Mouse (Mus musculus): Measurements from ENCODE around the gene Atp6v0a1.

The Atp6v0a1 gene

GRCm38 (mm10) chr11:101030136-101030807 lies 21.0 kb downstream of the Atp6v0a1 start:
- no peak for DNase-seq

DNA sequence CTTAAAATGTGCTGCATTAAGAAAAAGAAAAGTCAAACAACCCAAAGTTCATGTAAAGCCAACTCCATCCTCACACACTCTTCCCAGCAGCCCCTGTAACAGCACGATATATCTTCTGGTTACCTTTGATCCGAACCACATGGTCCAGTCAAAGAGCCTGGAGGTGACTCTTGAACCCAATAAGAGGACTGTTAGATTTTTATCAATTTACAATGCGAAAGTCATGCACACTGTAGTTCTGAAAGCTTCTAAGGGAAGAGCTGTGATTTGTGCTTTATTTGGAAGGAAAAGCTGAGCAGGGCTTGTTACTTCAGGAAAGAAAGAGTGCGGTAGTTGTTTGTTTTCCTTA lies 21.5 kb downstream of the Atp6v0a1 start:
- no peak for DNase-seq

DNA sequence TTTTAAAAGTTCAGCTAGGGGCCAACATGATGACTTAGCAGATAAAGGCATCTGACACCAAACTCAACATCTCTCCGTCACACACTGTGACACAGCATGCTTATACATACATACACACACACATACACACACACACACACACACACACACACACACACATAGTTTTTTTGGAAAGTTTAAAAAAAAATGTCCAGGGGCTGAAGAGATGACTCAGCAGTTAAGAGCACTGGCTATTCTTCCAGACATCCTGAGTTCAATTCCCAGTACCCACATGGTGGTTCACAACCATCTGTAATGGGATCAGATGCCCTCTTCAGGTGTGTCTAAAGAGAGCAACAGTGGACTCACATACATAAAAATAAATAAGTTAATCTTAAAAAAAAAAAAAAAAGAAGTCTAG lies 22.2 kb downstream of the Atp6v0a1 start:
- DNase-seq, result no peak

GRCm38 (mm10) chr11:101033856-101034500 lies 24.7 kb downstream of the Atp6v0a1 start:
- DNase-seq, result no peak

DNA sequence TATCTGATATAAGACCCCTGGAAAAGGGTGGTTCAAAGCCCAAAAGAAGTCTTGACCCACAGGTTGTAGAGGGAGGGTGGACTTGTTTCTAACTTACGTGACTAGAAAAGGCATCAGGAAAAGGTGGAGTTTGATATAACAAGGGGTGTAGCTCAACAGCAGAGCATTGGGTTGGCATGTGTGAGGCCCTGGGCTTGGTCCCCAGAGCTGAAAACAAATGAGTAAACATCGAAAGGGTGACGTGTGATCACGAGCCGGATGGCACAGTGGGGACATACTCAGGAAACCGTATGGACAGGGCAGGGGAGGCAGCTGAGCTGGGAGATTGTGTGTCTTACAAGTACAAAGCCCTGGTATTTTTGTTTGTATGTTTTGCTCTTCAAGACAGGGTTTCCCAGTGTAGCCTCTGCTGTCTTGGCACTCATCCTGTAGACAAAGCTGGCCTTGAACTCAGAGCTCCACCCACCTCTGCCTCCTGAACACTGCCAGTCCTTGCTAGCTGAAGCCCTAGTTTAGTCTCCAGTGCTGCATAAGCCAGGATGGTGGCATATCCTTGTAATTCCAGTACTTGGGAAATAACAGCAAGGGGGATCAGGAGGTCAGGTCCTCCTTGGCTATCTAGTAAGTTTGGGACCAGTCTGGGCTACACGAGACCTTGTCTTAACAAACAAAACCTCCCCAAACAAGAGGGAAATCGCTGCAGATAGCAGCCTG lies 25.5 kb downstream of the Atp6v0a1 start:
- DNase-seq, result no peak

DNA sequence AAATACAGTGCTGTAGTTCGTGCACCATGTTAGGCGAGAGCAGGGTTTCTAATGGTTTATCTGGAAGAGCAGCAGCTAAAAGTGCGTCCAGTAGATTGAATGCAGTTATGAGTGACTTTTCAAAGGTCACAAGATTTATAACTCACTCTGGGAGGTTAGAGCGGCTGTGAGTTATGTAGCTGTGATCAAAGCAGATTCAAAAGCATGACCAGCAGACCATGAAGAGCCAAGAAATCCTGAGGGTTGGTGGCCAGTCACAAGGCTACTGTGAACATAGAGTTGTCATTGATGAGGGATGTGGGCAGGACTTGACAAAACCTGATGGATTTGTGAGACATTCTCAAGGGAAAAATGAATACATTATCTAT lies 26.1 kb downstream of the Atp6v0a1 start:
- DNase-seq, result no peak

DNA sequence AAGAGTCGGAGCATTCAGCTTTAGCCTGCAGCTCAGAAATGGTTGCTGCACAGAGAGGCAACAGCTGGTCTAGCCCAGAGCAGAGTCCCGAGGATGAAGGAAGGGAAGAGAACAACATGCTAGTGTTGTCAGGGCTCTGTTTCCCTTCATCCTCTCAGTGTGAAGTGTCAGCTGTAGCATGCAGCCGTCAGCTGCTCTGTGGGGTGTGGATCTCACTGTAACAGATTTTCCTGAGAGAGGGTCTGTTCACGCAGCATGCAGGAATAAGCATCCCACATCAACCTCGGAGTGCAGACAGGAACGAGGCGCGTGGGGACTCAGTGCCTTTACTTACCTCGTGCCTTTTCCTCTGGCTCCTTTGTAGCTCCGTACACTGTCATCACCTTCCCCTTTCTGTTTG lies 28.5 kb downstream of the Atp6v0a1 start:
- no peak for DNase-seq

GRCm38 (mm10) chr11:101045826-101046225 lies 36.6 kb downstream of the Atp6v0a1 start:
- DNase-seq, result no peak

DNA sequence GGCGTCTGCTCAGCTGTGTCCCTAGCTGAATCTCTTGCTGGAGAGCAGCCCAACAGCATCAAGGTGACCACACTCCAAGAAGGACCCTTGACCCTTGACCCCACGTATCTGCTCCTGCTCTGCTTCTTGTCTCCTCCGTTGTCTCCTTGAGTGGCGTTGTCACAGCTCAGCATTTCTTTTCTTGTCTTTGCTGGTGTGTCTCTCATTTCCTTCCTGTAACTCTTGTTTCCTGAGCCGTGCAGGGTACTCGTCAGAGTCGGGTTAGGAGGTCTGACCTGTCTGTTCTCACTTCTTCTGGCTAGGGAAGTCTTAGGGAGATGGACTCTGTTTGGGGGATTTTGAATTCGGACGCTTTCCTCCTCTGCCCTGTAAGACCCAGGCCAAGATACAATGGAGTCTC lies 37.2 kb downstream of the Atp6v0a1 start:
- no peak for DNase-seq

DNA sequence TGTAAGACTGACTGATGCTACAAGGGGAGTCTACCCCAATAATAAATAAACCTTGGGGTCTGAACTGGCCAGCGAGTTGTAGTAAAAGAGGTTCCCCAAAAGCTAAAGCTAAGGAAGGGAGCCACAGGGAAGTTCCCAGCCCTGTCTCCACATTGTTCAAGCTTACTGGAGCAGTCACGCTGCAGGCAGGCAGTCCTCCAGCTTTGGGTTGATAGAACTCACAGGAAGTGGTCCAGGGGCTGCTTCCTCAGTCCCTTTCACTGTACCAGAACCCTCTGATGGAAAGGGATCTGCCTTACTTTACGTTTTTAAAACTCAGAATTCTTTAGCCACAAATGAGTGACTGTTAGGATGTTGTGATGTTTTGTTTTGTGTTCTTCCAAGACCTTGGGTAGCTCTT lies 38.2 kb downstream of the Atp6v0a1 start:
- no peak for DNase-seq

DNA sequence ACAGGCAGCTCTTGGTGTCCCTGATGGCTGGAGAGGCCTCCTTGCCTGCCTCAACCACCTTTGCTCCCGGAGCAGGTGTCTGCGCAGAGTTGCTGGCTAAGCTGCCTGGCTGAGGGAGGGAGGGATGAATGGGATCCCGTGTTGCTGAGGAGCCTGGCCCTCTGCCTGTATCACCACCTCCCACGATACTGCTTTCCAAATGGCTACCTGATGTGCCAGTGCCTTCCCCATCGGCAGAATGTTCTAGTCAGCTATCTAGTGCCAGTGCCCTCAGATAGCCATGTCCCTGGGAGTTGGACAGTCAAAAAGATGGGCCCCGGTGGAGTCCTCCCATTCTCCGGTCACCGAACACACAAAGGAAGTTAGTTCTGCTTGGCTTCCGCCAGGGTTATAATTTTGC lies 41.1 kb downstream of the Atp6v0a1 start:
- DNase-seq, result peak; percentile 68

GRCm38 (mm10) chr11:101051051-101051493 lies 41.8 kb downstream of the Atp6v0a1 start:
- no peak for DNase-seq

DNA sequence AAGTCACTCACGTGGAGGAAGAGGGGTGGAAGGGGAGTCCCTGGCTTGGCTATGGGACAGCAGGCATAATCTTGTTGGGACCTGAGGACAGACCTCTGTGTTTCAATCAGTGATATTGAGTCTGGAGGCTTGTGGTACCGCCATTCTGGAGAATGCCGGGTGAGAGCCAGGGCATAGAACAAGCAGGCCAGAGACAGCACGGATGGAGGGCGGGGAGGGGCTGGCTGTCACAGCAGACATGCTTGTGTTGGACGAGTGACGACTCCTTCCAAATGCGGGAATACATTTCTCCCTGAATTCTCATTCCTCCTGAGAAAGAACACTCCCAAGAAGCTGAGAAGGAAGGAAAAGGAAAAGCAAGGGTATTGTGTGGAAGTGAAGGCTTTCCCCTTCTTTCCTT lies 42.4 kb downstream of the Atp6v0a1 start:
- no peak for DNase-seq

GRCm38 (mm10) chr11:101052751-101053473 lies 43.7 kb downstream of the Atp6v0a1 start:
- DNase-seq, result no peak

DNA sequence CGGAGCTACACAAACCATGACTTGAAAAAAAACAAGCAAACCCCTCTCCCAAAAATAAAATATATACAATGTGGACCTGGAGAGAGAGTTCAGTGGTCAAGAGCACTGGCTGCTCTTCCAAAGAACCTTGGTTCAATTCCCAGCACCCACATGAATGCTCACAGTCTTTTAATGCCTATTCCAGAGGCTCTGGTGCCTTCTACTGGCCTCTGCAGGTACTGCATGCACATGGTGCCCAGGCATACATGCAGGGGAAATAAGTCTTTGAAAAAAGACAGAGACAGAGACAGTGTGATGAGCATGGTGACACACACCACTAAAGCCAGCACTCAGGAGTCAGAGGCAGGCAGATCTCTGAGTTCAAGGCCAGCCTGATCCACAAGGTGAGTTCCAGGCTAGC lies 44.7 kb downstream of the Atp6v0a1 start:
- DNase-seq, result no peak

DNA sequence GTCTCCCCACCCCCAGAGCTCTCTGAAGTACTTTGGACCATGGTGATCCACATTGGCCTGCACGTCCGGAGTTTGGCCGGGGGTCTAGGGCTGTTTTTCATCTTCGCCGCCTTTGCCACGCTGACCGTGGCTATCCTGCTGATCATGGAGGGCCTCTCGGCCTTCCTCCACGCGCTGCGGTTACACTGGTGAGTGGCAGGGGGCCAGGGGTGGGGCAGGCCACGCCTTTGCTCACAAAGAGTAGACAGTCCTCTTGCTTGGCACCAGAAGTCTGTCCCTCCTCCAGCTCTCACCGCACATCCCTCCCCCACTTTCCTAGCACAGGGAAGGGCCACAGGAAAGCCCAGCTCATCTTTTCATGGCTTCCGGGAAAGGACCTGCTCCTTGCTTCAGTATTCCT lies 46.2 kb downstream of the Atp6v0a1 start:
- DNase-seq, result no peak

GRCm38 (mm10) chr11:101056885-101057284 lies 47.6 kb downstream of the Atp6v0a1 start:
- no peak for DNase-seq

DNA sequence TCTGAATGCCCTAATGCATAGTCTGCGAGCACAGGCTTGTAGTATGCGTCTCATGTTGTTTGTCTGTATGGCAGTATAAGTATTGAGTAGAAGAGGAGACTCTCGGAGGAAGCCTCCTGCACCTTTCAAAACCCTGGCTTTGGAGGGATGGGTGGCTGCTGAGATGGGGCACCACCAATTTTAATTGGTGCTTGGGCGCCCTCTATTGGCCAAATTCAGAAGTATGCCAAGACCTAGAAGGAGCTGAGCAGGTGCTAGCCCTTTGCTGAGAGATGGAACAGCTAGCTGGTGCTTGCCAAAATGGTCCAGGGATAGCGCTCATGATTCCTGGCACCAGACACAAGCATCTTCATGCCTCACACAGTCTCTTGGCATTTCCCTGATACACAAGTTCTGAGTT lies 48.6 kb downstream of the Atp6v0a1 start:
- peak; percentile 87 for DNase-seq

DNA sequence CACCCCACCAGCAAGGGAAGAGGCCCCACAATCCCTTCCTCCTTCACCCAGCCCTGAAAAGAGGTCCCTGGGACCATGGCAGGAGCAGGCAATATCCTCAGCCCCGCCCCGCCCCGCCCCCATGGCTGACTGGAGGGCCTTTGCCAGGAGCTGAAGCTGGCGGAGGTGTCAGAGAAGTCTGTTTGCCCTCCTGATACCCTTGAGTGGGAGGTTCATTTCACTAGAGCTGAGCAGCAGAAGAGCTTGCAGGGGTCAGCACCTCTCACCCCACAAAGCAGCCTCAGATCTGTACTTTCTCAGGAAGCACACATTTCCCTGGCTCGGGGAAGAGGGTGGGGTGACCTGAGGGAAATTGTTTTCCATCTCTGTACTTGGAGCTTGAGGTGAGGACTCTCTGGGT lies 49.5 kb downstream of the Atp6v0a1 start:
- DNase-seq, result no peak

GRCm38 (mm10) chr11:101059473-101059872 lies 50.2 kb downstream of the Atp6v0a1 start:
- DNase-seq, result no peak

- peak; percentile 40 for DNase-seq
These were observed 50.9 kb downstream of the Atp6v0a1 start for GRCm38 (mm10) chr11:101060126-101060525.

DNA sequence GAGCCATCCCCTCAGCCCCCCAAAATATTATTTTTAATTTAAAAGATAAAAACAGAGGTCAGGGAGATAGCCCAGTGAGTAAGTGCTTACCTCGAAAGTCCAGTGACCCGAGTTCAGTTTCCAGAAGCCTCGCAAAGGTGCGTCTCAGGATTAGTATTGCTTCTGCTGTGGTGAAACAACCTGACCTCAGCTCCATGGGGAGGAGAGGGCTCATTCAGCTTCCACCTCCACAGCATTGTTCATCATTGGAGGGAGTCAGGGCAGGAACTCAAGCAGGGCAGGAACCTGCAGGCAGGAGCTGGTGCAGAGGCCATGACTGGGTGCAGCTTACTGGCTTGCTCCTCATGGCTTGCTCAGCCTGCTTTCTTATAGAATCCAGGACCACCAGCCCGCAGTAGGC lies 51.8 kb downstream of the Atp6v0a1 start:
- DNase-seq, result no peak

GRCm38 (mm10) chr11:101062165-101062884 lies 53.1 kb downstream of the Atp6v0a1 start:
- no peak for DNase-seq
